Mouse (Mus musculus) retina, adult 2 months (tissue): ENCODE measurements around the gene Nin.

Experiments
- DNase-seq: peaks from one replicate; pipeline ENCODE4 v3.0.0-alpha.2; 2012; ENCODE audit warnings: low read depth, low spot score

Gene Nin

GRCm38 (mm10) chr12:70018153-70018552 is 95.4 kb downstream of the Nin start:
- no peak for DNase-seq

GRCm38 (mm10) chr12:70015936-70016335 is 97.6 kb downstream of the Nin start:
- DNase-seq = no peak

GRCm38 (mm10) chr12:70011681-70012080 is 101.8 kb downstream of the Nin start:
- no peak for DNase-seq

GRCm38 (mm10) chr12:70010356-70010755 is 103.2 kb downstream of the Nin start:
- DNase-seq = no peak

GRCm38 (mm10) chr12:70005103-70005502 is 108.4 kb downstream of the Nin start:
- DNase-seq = no peak

GRCm38 (mm10) chr12:69998186-69998983 is 115.1 kb downstream of the Nin start:
- no peak for DNase-seq

- no peak for DNase-seq
Measured at GRCm38 (mm10) chr12:69995382-69995781, 118.1 kb downstream of the Nin start.

GRCm38 (mm10) chr12:69986786-69987497 is 126.6 kb downstream of the Nin start, which contains the start of gene Sav1:
Gene Sav1 (minus strand): TSS chr12:69987002.
- peak; percentile 77 for DNase-seq

GRCm38 (mm10) chr12:69986241-69986762 is 127.2 kb downstream of the Nin start:
- DNase-seq = no peak

GRCm38 (mm10) chr12:69985546-69985945 is 128.0 kb downstream of the Nin start:
- DNase-seq = no peak

- DNase-seq = no peak
Measured at GRCm38 (mm10) chr12:69982874-69983273, 130.6 kb downstream of the Nin start.

- no peak for DNase-seq
Measured at GRCm38 (mm10) chr12:69977376-69977998, 136.0 kb downstream of the Nin start.

- DNase-seq = no peak
Measured at GRCm38 (mm10) chr12:69976688-69977087, 136.8 kb downstream of the Nin start.

GRCm38 (mm10) chr12:69973666-69974065 is 139.9 kb downstream of the Nin start:
- DNase-seq = peak; percentile 46

GRCm38 (mm10) chr12:69968154-69968553 is 145.4 kb downstream of the Nin start:
- no peak for DNase-seq

- no peak for DNase-seq
Measured at GRCm38 (mm10) chr12:69967112-69967511, 146.4 kb downstream of the Nin start.

- no peak for DNase-seq
Measured at GRCm38 (mm10) chr12:69966071-69966470, 147.4 kb downstream of the Nin start.

- DNase-seq = no peak
Measured at GRCm38 (mm10) chr12:69965644-69966043, 147.9 kb downstream of the Nin start.

GRCm38 (mm10) chr12:69963141-69963540 is 150.4 kb downstream of the Nin start:
- DNase-seq = no peak

GRCm38 (mm10) chr12:69962468-69962867 is 151.0 kb downstream of the Nin start:
- DNase-seq = no peak
